Mouse (Mus musculus) G1E-ER4 (cell line): Measurements from ENCODE around the gene Tmem233. TPM values are rescaled to one million over a fixed set of nuclear protein-coding genes. Genes with fewer than 3 reads are reported as not detected.

ENCODE experiments used
- GATA1 ChIP-seq: IDR thresholded peaks from one replicate; pipeline ENCODE4 v1.8.0; 2012; ENCODE audit warnings: low read length, inconsistent platforms
- polyA plus RNA-seq: library from polyadenylated mRNA; stranded (reverse); fragments of >175 nt; gene quantifications from 2 replicates; pipeline ENCODE4 v1.2.3, GENCODE M21; 2012

Tmem233 gene
- polyA plus RNA-seq = not detected in 2 replicates

- no peak for TF ChIP-seq GATA1
These were observed at the start of gene Tmem233 for GRCm38 (mm10) chr5:116083081-116083480. TSS of gene Tmem233 (minus strand) at chr5:116083244.

GRCm38 (mm10) chr5:116123344-116123743 lies 40.3 kb upstream of the Tmem233 start:
- no peak for TF ChIP-seq GATA1

- TF ChIP-seq GATA1 = no peak
These were observed 33.5 kb upstream of the Tmem233 start for GRCm38 (mm10) chr5:116116567-116116966.

- no peak for TF ChIP-seq GATA1
These were observed 33.1 kb upstream of the Tmem233 start for GRCm38 (mm10) chr5:116116110-116116509.

- TF ChIP-seq GATA1 = no peak
These were observed 32.2 kb upstream of the Tmem233 start for GRCm38 (mm10) chr5:116115071-116115834.

- TF ChIP-seq GATA1 = no peak
These were observed 25.6 kb upstream of the Tmem233 start for GRCm38 (mm10) chr5:116108651-116109050.

- TF ChIP-seq GATA1 = no peak
These were observed 1.2 kb upstream of the Tmem233 start for GRCm38 (mm10) chr5:116084231-116084630.

- TF ChIP-seq GATA1 = no peak
These were observed 673 bp downstream of the Tmem233 start for GRCm38 (mm10) chr5:116082241-116082900.

- TF ChIP-seq GATA1 = no peak
These were observed 1.4 kb downstream of the Tmem233 start for GRCm38 (mm10) chr5:116081616-116082015.

GRCm38 (mm10) chr5:116080736-116081135 lies 2.3 kb downstream of the Tmem233 start:
- TF ChIP-seq GATA1 = no peak

- no peak for TF ChIP-seq GATA1
These were observed 13.4 kb downstream of the Tmem233 start for GRCm38 (mm10) chr5:116069618-116070017.

GRCm38 (mm10) chr5:116052826-116053225 lies 30.2 kb downstream of the Tmem233 start:
- TF ChIP-seq GATA1 = no peak

- TF ChIP-seq GATA1 = no peak
These were observed 30.9 kb downstream of the Tmem233 start for GRCm38 (mm10) chr5:116052171-116052570.

GRCm38 (mm10) chr5:116049821-116050220 lies 33.2 kb downstream of the Tmem233 start:
- TF ChIP-seq GATA1 = no peak

GRCm38 (mm10) chr5:116048321-116048720 lies 34.7 kb downstream of the Tmem233 start:
- no peak for TF ChIP-seq GATA1

- no peak for TF ChIP-seq GATA1
These were observed 36.8 kb downstream of the Tmem233 start for GRCm38 (mm10) chr5:116046246-116046645.

- no peak for TF ChIP-seq GATA1
These were observed 37.5 kb downstream of the Tmem233 start for GRCm38 (mm10) chr5:116045581-116045980.
